Mouse (Mus musculus) MEL (cell line): Measurements from ENCODE around the gene B4galnt3. TPM values are rescaled to one million over a fixed set of nuclear protein-coding genes. Genes with fewer than 3 reads are reported as not detected.

Experiments
- DNase-seq: peaks from one replicate; pipeline ENCODE4 v3.0.0; 2011; ENCODE audit warnings: low read depth, low spot score
- H3K27ac ChIP-seq: 2 replicates; pipeline ENCODE4 v1.5.1; 2012; ENCODE audit warnings: low read depth, mild to moderate bottlenecking, control low read depth, low read length, moderate library complexity; ENCODE audit not compliant: control insufficient read depth
- H3K27me3 ChIP-seq, 2 experiments: fragments of 150-350 bp in 1 of 2; sonication (generic) in 1 of 2; 2 replicates each; pipeline ENCODE4 v1.6.1; 2012; ENCODE audit warnings: low read length in 2 of 2, mild to moderate bottlenecking in 2 of 2, improper control_type of control experiment in 1 of 2, moderate library complexity in 1 of 2; ENCODE audit not compliant: insufficient read depth in 2 of 2, control insufficient read depth in 1 of 2
- H3K36me3 ChIP-seq, 2 experiments: 2 replicates each; pipeline ENCODE4 v1.6.1; 2012 to 2014; ENCODE audit warnings: low read length in 2 of 2, improper control_type of control experiment in 1 of 2, inconsistent platforms in 1 of 2, mild to moderate bottlenecking in 1 of 2; ENCODE audit not compliant: insufficient read depth in 2 of 2, control insufficient read depth in 1 of 2
- H3K4me1 ChIP-seq, 2 experiments: fragments of 150-350 bp in 1 of 2; sonication (generic) in 1 of 2; 2 replicates each; pipeline ENCODE4 v1.6.1; 2012; ENCODE audit warnings: low read length in 2 of 2, improper control_type of control experiment in 1 of 2, mild to moderate bottlenecking in 1 of 2; ENCODE audit not compliant: insufficient read depth in 2 of 2, control insufficient read depth in 1 of 2
- H3K4me3 ChIP-seq, 2 experiments: fragments of 150-350 bp in 1 of 2; sonication (generic) in 1 of 2; 2 replicates each; pipeline ENCODE4 v1.5.1; 2012; ENCODE audit warnings: low read depth in 2 of 2, low read length in 2 of 2, mild to moderate bottlenecking in 2 of 2, moderate library complexity in 2 of 2, control low read depth in 1 of 2, improper control_type of control experiment in 1 of 2; ENCODE audit not compliant: control insufficient read depth in 1 of 2, insufficient read depth in 1 of 2
- H3K79me2 ChIP-seq: 2 replicates; pipeline ENCODE4 v1.6.1; 2012; ENCODE audit warnings: mild to moderate bottlenecking, low read length, moderate library complexity; ENCODE audit not compliant: control insufficient read depth, poor library complexity, insufficient read depth
- H3K9ac ChIP-seq: 2 replicates; pipeline ENCODE4 v1.6.1; 2012; ENCODE audit warnings: low read depth, mild to moderate bottlenecking, control low read depth, low read length, moderate library complexity; ENCODE audit not compliant: control insufficient read depth, poor library complexity, severe bottlenecking
- H3K9me3 ChIP-seq: fragments of 150-350 bp; sonication (generic); replicated peaks from 2 replicates; pipeline ENCODE4 v1.6.1; 2012; ENCODE audit warnings: mild to moderate bottlenecking, low read length, improper control_type of control experiment, moderate library complexity; ENCODE audit not compliant: insufficient read depth
- BHLHE40 ChIP-seq: IDR thresholded peaks from 2 replicates; pipeline ENCODE4 v1.6.1; 2012; ENCODE audit warnings: low read depth, mild to moderate bottlenecking, inconsistent platforms, low read length, improper control_type of control experiment, borderline replicate concordance
- CHD1 ChIP-seq: IDR thresholded peaks from 2 replicates; pipeline ENCODE4 v1.6.1; 2012; ENCODE audit warnings: low read depth, mild to moderate bottlenecking, inconsistent platforms, low read length, improper control_type of control experiment
- CTCF ChIP-seq, 3 experiments: IDR thresholded peaks in 2 of 3; conservative IDR thresholded peaks in 1 of 3; 2 replicates each; pipeline ENCODE4 v1.5.1; 2011 to 2012; ENCODE audit warnings: low read length in 3 of 3, low read depth in 2 of 3, mild to moderate bottlenecking in 2 of 3, improper control_type of control experiment in 1 of 3, inconsistent platforms in 1 of 3, mixed read lengths in 1 of 3, moderate library complexity in 1 of 3; ENCODE audit not compliant: control insufficient read depth in 1 of 3, insufficient read depth in 1 of 3, poor library complexity in 1 of 3, severe bottlenecking in 1 of 3
- E2F4 ChIP-seq: IDR thresholded peaks from 2 replicates; pipeline ENCODE4 v1.6.1; 2011; ENCODE audit warnings: low read depth, low read length, improper control_type of control experiment, borderline replicate concordance
- ELF1 ChIP-seq: IDR thresholded peaks from 2 replicates; pipeline ENCODE4 v1.6.1; 2014; ENCODE audit warnings: low read depth, mild to moderate bottlenecking, inconsistent platforms, low read length, improper control_type of control experiment, moderate library complexity
- EP300 ChIP-seq, 2 experiments: IDR thresholded peaks; 2 replicates each; pipeline ENCODE4 v1.6.1; 2011; ENCODE audit warnings: improper control_type of control experiment in 2 of 2, low read length in 2 of 2, low read depth in 1 of 2, mild to moderate bottlenecking in 1 of 2
- HCFC1 ChIP-seq: IDR thresholded peaks from 2 replicates; pipeline ENCODE4 v1.6.1; 2012; ENCODE audit warnings: low read depth, mild to moderate bottlenecking, inconsistent platforms, low read length, improper control_type of control experiment, moderate library complexity
- JUND ChIP-seq: IDR thresholded peaks from 2 replicates; pipeline ENCODE4 v1.6.1; 2011; ENCODE audit warnings: low read depth, mild to moderate bottlenecking, improper control_type of control experiment, low read length
- MAFK ChIP-seq: IDR thresholded peaks from 2 replicates; pipeline ENCODE4 v1.6.1; 2011; ENCODE audit warnings: low read depth, mild to moderate bottlenecking, low read length, improper control_type of control experiment, borderline replicate concordance
- MAX ChIP-seq: IDR thresholded peaks from 2 replicates; pipeline ENCODE4 v1.6.1; 2011; ENCODE audit warnings: low read length, improper control_type of control experiment
- MAZ ChIP-seq: IDR thresholded peaks from 2 replicates; pipeline ENCODE4 v1.6.1; 2012; ENCODE audit warnings: low read depth, mild to moderate bottlenecking, inconsistent platforms, low read length, improper control_type of control experiment
- MEF2A ChIP-seq: IDR thresholded peaks from 2 replicates; pipeline ENCODE4 v1.6.1; 2014; ENCODE audit warnings: low read depth, mild to moderate bottlenecking, inconsistent platforms, low read length, improper control_type of control experiment; ENCODE audit not compliant: poor library complexity, insufficient replicate concordance, severe bottlenecking; ENCODE audit errors: extremely low read depth
- MYB ChIP-seq: IDR thresholded peaks from 2 replicates; pipeline ENCODE4 v1.6.1; 2011; ENCODE audit warnings: mild to moderate bottlenecking, low read depth, low read length, improper control_type of control experiment
- NELFE ChIP-seq: IDR thresholded peaks from 2 replicates; pipeline ENCODE4 v1.6.1; 2011; ENCODE audit warnings: low read depth, low read length, improper control_type of control experiment
- NRF1 ChIP-seq: IDR thresholded peaks from 2 replicates; pipeline ENCODE4 v1.6.1; 2014; ENCODE audit warnings: low read depth, mild to moderate bottlenecking, inconsistent platforms, low read length, improper control_type of control experiment, moderate library complexity; ENCODE audit not compliant: poor library complexity, insufficient read depth, severe bottlenecking
- POLR2AphosphoS2 ChIP-seq: IDR thresholded peaks from 2 replicates; pipeline ENCODE4 v1.6.1; 2011; ENCODE audit warnings: low read length, improper control_type of control experiment
- POLR2AphosphoS5 ChIP-seq: IDR thresholded peaks from 2 replicates; pipeline ENCODE4 v1.6.1; 2012; ENCODE audit warnings: low read depth, borderline replicate concordance, mild to moderate bottlenecking, inconsistent platforms, low read length, moderate library complexity, mixed read lengths
- RAD21 ChIP-seq: IDR thresholded peaks from 2 replicates; pipeline ENCODE4 v1.6.1; 2011; ENCODE audit warnings: mild to moderate bottlenecking, low read depth, low read length, improper control_type of control experiment
- RCOR1 ChIP-seq: IDR thresholded peaks from 2 replicates; pipeline ENCODE4 v1.6.1; 2012; ENCODE audit warnings: low read depth, mild to moderate bottlenecking, inconsistent platforms, low read length, improper control_type of control experiment
- SIN3A ChIP-seq: IDR thresholded peaks from 2 replicates; pipeline ENCODE4 v1.6.1; 2012; ENCODE audit warnings: low read length, improper control_type of control experiment, inconsistent platforms
- SMC3 ChIP-seq: IDR thresholded peaks from 2 replicates; pipeline ENCODE4 v1.6.1; 2011; ENCODE audit warnings: low read depth, low read length, improper control_type of control experiment
- TBP ChIP-seq: IDR thresholded peaks from 2 replicates; pipeline ENCODE4 v1.8.0; 2011; ENCODE audit warnings: low read depth, low read length, improper control_type of control experiment
- TCF12 ChIP-seq: IDR thresholded peaks from 2 replicates; pipeline ENCODE4 v1.6.1; 2014; ENCODE audit warnings: low read depth, mild to moderate bottlenecking, inconsistent platforms, low read length, improper control_type of control experiment, moderate library complexity
- ZC3H11A ChIP-seq: IDR thresholded peaks from 2 replicates; pipeline ENCODE4 v1.6.1; 2012; ENCODE audit warnings: low read depth, mild to moderate bottlenecking, inconsistent platforms, low read length, improper control_type of control experiment
- ZKSCAN1 ChIP-seq: IDR thresholded peaks from 2 replicates; pipeline ENCODE4 v1.6.1; 2012; ENCODE audit warnings: low read depth, mild to moderate bottlenecking, inconsistent platforms, low read length, improper control_type of control experiment, moderate library complexity
- ZNF384 ChIP-seq: IDR thresholded peaks from 2 replicates; pipeline ENCODE4 v1.6.1; 2012; ENCODE audit warnings: low read depth, mild to moderate bottlenecking, inconsistent platforms, low read length, improper control_type of control experiment
- polyA plus RNA-seq, 2 experiments: library from polyadenylated mRNA; stranded (reverse) in 1 of 2; unstranded in 1 of 2; fragments of >175 nt in 1 of 2; fragments of >200 nt in 1 of 2; gene quantifications; 2 replicates each; pipeline versions ENCODE4 v1.2.1 to v1.2.4; 2012; ENCODE audit warnings: low replicate concordance in 2 of 2, low read depth in 1 of 2; ENCODE audit not compliant: insufficient read length in 2 of 2, insufficient read depth in 1 of 2, missing spikeins in 1 of 2
- total RNA-seq: library from RNA; depleted of rRNA; stranded (reverse); fragments of 300-350 nt; gene quantifications from 2 replicates; pipeline ENCODE4 v1.2.3, GENCODE M21; 2012

Gene B4galnt3
- total and polyA plus RNA-seq, 3 experiments, result 1.3 to 1.5 TPM; not detected in 1

GRCm38 (mm10) chr6:120287279-120287678 lies 7.1 kb downstream of the B4galnt3 start:
- no peaks in the 10 kb centered on the region for H3K9me3 ChIP-seq
- peaks cover 8 to 12% of the 10 kb centered on the region in 2 experiments for H3K27me3 ChIP-seq
- no peak overlapping the region for H3K27ac ChIP-seq
- peak overlapping the region in 1 of 2 experiments; percentile 36; a peak in 1 of 4 replicates for H3K4me3 ChIP-seq
- DNase-seq, result no peak
- no peaks in the 10 kb centered on the region for H3K79me2 ChIP-seq
- H3K36me3 ChIP-seq, result no peaks in the 10 kb centered on the region
- H3K4me1 ChIP-seq, result no peaks in the 10 kb centered on the region
- H3K9ac ChIP-seq, result no peak overlapping the region
- TF ChIP-seq MAFK (no peak), SMC3 (no peak), E2F4 (no peak), BHLHE40 (no peak), CHD1 (no peak), MEF2A (no peak), TBP (no peak), ZC3H11A (no peak), SIN3A (no peak), POLR2AphosphoS5 (no peak), RCOR1 (no peak), ZKSCAN1 (no peak), ZNF384 (no peak), JUND (no peak), MAZ (no peak), HCFC1 (no peak), TCF12 (no peak), MAX (no peak), NRF1 (no peak), ELF1 (no peak)

- H3K79me2 ChIP-seq, result no peaks in the 10 kb centered on the region
Observed at GRCm38 (mm10) chr6:120276874-120277449, 17.4 kb downstream of the B4galnt3 start.

More at GRCm38 (mm10) chr6:120276874-120277449, 17.4 kb downstream of the B4galnt3 start:
- TF ChIP-seq BHLHE40, result 0 out of 2 replicates have a peak, but pooled peaks have one; percentile 15
- no peak for TF ChIP-seq ZKSCAN1
- no peak for TF ChIP-seq NELFE
- no peak for TF ChIP-seq EP300 (IDR thresholded peaks at IDR 0.05; ENCODE audit: low read depth in 1 of 2, low read length in 2 of 2)
- TF ChIP-seq MYB, result no peak
- no peak for TF ChIP-seq MAX
- no peak for TF ChIP-seq POLR2AphosphoS2
- no peak for TF ChIP-seq RAD21
- no peak for TF ChIP-seq CTCF (IDR thresholded peaks at IDR 0.05 in 2 of 3, conservative IDR thresholded peaks at IDR 0.05 in 1 of 3; ENCODE audit: control insufficient read depth in 1 of 3, insufficient read depth in 1 of 3, low read depth in 2 of 3, low read length in 3 of 3, poor library complexity in 1 of 3, severe bottlenecking in 1 of 3)
- Histone ChIP-seq H3K27ac (no peak overlapping the region), H3K36me3 (no peaks in the 10 kb centered on the region), H3K4me1 (no peaks in the 10 kb centered on the region), H3K9me3 (no peaks in the 10 kb centered on the region), H3K9ac (no peak overlapping the region), H3K4me3 (no peak overlapping the region), H3K27me3 (peaks cover 10 to 20% of the 10 kb centered on the region in 2 experiments)
- DNase-seq, result no peak
